Mouse (Mus musculus) heart, postnatal 10 days (tissue): ENCODE data around the gene Polr1e. TPM values are rescaled to one million over a fixed set of nuclear protein-coding genes. Genes with fewer than 3 reads are reported as not detected.
"Not testable (repeated sequence)": the region's sequence is repeated elsewhere in the genome, so short reads cannot be mapped to it uniquely, and the experiment has no call there.

Source experiments
- DNase-seq, 2 experiments: peaks; one replicate each; pipeline ENCODE4 v3.0.0; 2021
- intact Hi-C: fragments of 180-260 bp; cut with DNase I; formaldehyde crosslinking; loops from one replicate; pipeline ENCODE4 v1.15.1; 2025
- total RNA-seq, 2 experiments: library from RNA; stranded (reverse); gene quantifications; 2 replicates each; pipeline ENCODE4 v1.2.3; 2021

Gene Polr1e
- total RNA-seq, result 10 to 100 TPM; 34.1 to 49.8 TPM

- intact Hi-C loops, result loop anchor here (5.0 to 10.0 kb wide), 6 partner anchors 89 to 1119 kb away; partner anchors contain the start of genes Ncbp1, Shb, Tomm5 and Tstd2
- peak; percentile 94 to 97 for DNase-seq
Observed at GRCm38 (mm10) chr4:45018452-45018980, at the start of gene Polr1e. Polr1e (plus strand) TSS chr4:45018583.

GRCm38 (mm10) chr4:44970056-44970455 lies 48.3 kb upstream of the Polr1e start:
- DNase-seq, result no peak
- intact Hi-C loops, result loop anchor here (5.0 kb wide), 1 partner anchor 127 kb away; no protein-coding TSS in a partner anchor

- DNase-seq, result peak; percentile 57 to 76
- intact Hi-C loops, result loop anchor here (5.0 kb wide), 1 partner anchor 127 kb away; no protein-coding TSS in a partner anchor
Observed at GRCm38 (mm10) chr4:44970612-44971110, 47.7 kb upstream of the Polr1e start.

- peak; percentile 90 to 95 for DNase-seq
- intact Hi-C loops, result loop anchor here (2.0 to 5.0 kb wide), 2 partner anchors 37 to 124 kb away; no protein-coding TSS in a partner anchor
Observed at GRCm38 (mm10) chr4:44973450-44973849, 44.9 kb upstream of the Polr1e start.

GRCm38 (mm10) chr4:44973871-44974270 lies 44.5 kb upstream of the Polr1e start:
- no peak for DNase-seq
- intact Hi-C loops, result loop anchor here (2.0 to 5.0 kb wide), 2 partner anchors 37 to 123 kb away; no protein-coding TSS in a partner anchor

- intact Hi-C loops, result loop anchor here (5.0 kb wide), 1 partner anchor 123 kb away; no protein-coding TSS in a partner anchor
- no peak for DNase-seq
Observed at GRCm38 (mm10) chr4:44974331-44974730, 44.1 kb upstream of the Polr1e start.

GRCm38 (mm10) chr4:44976026-44976615 lies 42.3 kb upstream of the Polr1e start:
- intact Hi-C loops, result no loop called here
- DNase-seq, result no peak

- intact Hi-C loops, result no loop called here
- DNase-seq, result no peak
Observed at GRCm38 (mm10) chr4:44976921-44977710, 41.3 kb upstream of the Polr1e start.

- no peak for DNase-seq
- intact Hi-C loops, result no loop called here
Observed at GRCm38 (mm10) chr4:44978175-44978574, 40.2 kb upstream of the Polr1e start.

GRCm38 (mm10) chr4:44979794-44980338 lies 38.5 kb upstream of the Polr1e start:
- DNase-seq, result peak in 1 of 2 experiments; percentile 14
- intact Hi-C loops, result no loop called here

GRCm38 (mm10) chr4:44981280-44981973 lies 37.0 kb upstream of the Polr1e start, which contains the start of gene Grhpr:
Grhpr (plus strand) TSS chr4:44981395.
- DNase-seq, result peak; percentile 87 to 89
- intact Hi-C loops, result no loop called here

GRCm38 (mm10) chr4:44981974-44982287 lies 36.5 kb upstream of the Polr1e start:
- peak in 1 of 2 experiments; percentile 28 for DNase-seq
- intact Hi-C loops, result loop anchor here (2.0 kb wide), 1 partner anchor 29 kb away; no protein-coding TSS in a partner anchor

GRCm38 (mm10) chr4:44982440-44983130 lies 35.8 kb upstream of the Polr1e start:
- intact Hi-C loops, result loop anchor here (2.0 kb wide), 1 partner anchor 28 kb away; no protein-coding TSS in a partner anchor
- DNase-seq, result peak in 1 of 2 experiments; percentile 5

- no peak for DNase-seq
- intact Hi-C loops, result loop anchor here (2.0 kb wide), 1 partner anchor 28 kb away; no protein-coding TSS in a partner anchor
Observed at GRCm38 (mm10) chr4:44983131-44983740, 35.1 kb upstream of the Polr1e start.

GRCm38 (mm10) chr4:44990560-44990959 lies 27.8 kb upstream of the Polr1e start:
- DNase-seq, result no peak
- intact Hi-C loops, result no loop called here

- DNase-seq, intact Hi-C loops: not testable (repeated sequence)
Observed at GRCm38 (mm10) chr4:44992330-44992729, 26.1 kb upstream of the Polr1e start.

- intact Hi-C loops, DNase-seq: not testable (repeated sequence)
Observed at GRCm38 (mm10) chr4:44993179-44993578, 25.2 kb upstream of the Polr1e start.

- intact Hi-C loops, result no loop called here
- DNase-seq, result no peak
Observed at GRCm38 (mm10) chr4:44993847-44994246, 24.5 kb upstream of the Polr1e start.

- DNase-seq, result no peak
- intact Hi-C loops, result no loop called here
Observed at GRCm38 (mm10) chr4:44994776-44995175, 23.6 kb upstream of the Polr1e start.
